Mouse (Mus musculus) E14TG2a.4 (cell line): ENCODE data around the gene Mta3.
"Not testable (repeated sequence)": the region's sequence is repeated elsewhere in the genome, so short reads cannot be mapped to it uniquely, and the experiment has no call there.

Experiments
- H3K27me3 ChIP-seq: 2 replicates; pipeline ENCODE4 v1.6.1; 2014; ENCODE audit warnings: low read length, control low read depth; ENCODE audit not compliant: insufficient read depth
- H3K36me3 ChIP-seq: 2 replicates; pipeline ENCODE4 v1.6.1; 2014; ENCODE audit warnings: low read length, control low read depth; ENCODE audit not compliant: insufficient read depth
- H3K4me1 ChIP-seq: replicated peaks from 2 replicates; pipeline ENCODE4 v1.6.1; 2014; ENCODE audit warnings: low read depth, low read length, control low read depth
- H3K4me3 ChIP-seq: replicated peaks from 2 replicates; pipeline ENCODE4 v1.5.1; 2014; ENCODE audit warnings: mild to moderate bottlenecking, low read length
- H3K9me3 ChIP-seq: 2 replicates; pipeline ENCODE4 v1.6.1; 2014; ENCODE audit warnings: low read length, control low read depth
- CTCF ChIP-seq: conservative IDR thresholded peaks from 2 replicates; pipeline ENCODE4 v1.5.1; 2014; ENCODE audit warnings: low read length
- NANOG ChIP-seq: IDR thresholded peaks from 2 replicates; pipeline ENCODE4 v1.6.1; 2014; ENCODE audit warnings: borderline replicate concordance, low read length, mixed read lengths
- POU5F1 ChIP-seq: IDR thresholded peaks from 2 replicates; pipeline ENCODE4 v1.6.1; 2014; ENCODE audit warnings: low read length, borderline replicate concordance

Mta3 gene

DNA sequence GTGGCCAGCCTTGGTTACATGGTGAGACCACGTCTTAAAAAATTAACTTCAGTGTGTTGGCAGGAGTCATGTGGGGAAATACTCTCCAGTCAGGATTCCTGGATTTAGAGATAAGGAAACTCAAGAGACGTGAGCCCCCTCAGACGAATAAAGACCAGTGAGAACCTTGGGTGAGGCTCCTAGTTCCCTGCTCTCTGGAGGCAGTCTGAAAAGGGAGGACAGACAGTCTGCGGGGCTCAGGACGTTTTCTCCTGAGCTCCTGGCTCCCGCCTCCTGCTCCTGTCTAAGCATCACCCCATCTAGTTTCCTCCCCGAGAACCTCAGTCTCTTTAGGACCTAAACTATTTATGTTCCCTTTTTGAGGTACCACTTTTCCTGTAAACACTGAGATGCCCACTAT is 154.3 kb downstream of the Mta3 start:
- Histone ChIP-seq H3K4me1 (peaks cover 34% of the 10 kb centered on the region), H3K4me3 (no peak overlapping the region), H3K9me3 (peaks cover 15% of the 10 kb centered on the region), H3K27me3 (no peaks in the 10 kb centered on the region; the same call in 1 of the 2 replicates), H3K36me3 (no peaks in the 10 kb centered on the region)
- TF ChIP-seq POU5F1 (no peak), NANOG (no peak), CTCF (no peak)

DNA sequence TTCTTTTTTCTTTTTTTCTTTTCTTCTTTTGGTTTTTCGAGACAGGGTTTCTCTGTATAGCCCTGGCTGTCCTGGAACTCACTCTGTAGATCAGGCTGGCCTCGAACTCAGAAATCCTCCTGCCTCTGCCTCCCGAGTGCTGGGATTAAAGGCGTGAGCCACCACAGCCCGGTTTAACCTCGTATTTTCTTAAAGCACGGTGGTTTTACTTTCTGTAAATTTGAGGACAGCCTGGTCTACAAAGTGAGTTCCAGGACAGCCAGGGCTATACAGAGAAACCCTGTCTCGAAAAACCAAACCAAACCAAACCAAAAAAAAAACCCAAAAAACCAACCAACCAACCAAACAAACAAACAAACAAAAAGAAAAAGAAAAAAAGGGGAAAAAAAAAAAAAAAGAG is 155.0 kb downstream of the Mta3 start:
- H3K4me1 ChIP-seq = peaks cover 41% of the 10 kb centered on the region
- H3K36me3 ChIP-seq, H3K27me3 ChIP-seq: not testable (repeated sequence)
- peaks cover 12% of the 10 kb centered on the region for H3K9me3 ChIP-seq
- H3K4me3 ChIP-seq = peak overlapping the region; percentile 87

DNA sequence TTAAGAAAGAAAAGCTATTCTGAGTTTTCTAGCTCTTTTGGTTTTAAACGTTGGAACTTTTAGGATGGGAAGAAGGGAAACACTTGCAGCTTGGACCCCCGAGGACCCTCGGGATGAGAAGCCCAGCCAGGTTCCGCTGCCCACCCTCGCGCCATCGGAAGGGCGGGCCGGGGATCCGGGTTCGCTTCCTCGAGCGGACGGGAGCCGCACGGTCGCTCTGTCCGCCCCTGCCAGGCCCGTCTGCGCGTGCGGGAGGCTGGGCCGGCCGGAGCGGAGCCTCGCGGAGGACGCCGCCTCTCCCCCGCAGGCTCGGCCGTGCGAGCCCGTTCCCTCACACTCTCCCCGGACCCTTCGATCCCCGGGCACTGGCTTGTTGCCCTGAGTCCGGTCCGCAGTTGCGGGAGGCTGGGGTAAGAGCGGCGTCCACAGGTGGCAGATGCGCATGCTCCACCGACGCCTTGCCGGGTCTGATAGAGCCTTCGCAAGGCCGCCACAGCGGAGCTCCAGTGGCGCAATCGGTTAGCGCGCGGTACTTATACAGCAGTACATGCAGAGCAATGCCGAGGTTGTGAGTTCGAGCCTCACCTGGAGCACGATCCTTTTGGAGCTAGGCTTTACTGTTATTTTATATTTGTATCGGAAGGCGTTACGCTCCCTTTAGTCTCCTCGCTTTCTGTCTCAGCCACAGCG is 155.6 kb downstream of the Mta3 start:
- Histone ChIP-seq H3K4me1 (peaks cover 44% of the 10 kb centered on the region), H3K27me3 (no peaks in the 10 kb centered on the region; the same call in 1 of the 2 replicates), H3K9me3 (peaks cover 6% of the 10 kb centered on the region; the same call in 1 of the 2 replicates), H3K36me3 (no peaks in the 10 kb centered on the region), H3K4me3 (peak overlapping the region; percentile 87)
- TF ChIP-seq NANOG = no peak
- no peak for TF ChIP-seq POU5F1
- TF ChIP-seq CTCF = no peak

DNA sequence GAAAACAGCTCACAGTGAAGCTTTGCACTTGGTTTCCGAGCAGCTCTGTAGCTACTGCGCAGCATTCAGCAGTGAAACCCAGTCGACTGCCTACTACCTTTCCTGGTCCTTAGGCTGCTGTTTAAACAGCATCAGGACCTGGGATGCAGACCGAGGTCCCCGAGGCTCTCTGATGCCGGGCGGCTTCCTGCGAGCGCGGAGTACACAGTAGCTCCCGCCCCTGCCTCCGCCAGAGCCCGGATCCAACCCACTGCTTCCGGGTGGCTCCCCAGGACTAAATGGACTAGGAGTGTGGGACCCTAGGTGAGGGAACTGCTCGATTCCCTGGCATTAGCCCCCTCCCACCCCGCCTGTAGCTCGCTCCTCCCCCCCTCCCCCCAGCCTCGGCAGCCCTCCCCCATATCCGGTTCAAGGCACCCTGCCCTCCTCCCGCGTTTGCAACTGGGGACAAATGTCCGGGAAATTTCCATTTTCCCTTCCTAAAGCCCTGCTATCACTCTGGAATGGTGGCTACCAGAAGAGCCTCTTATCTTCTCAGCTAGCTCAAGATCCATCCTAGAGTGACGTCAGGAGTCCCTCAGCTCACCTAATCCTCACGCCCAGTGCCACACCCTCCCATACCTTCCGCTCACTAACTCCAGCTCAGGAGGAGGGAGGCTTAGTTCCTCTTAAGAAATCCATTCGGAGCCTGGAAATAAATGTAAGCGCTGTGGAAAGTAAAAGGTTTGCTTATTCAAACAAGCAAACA is 156.3 kb downstream of the Mta3 start:
- H3K4me1 ChIP-seq = peaks cover 51% of the 10 kb centered on the region
- H3K4me3 ChIP-seq = peak overlapping the region; percentile 87
- no peaks in the 10 kb centered on the region for H3K9me3 ChIP-seq
- no peaks in the 10 kb centered on the region for H3K36me3 ChIP-seq
- no peaks in the 10 kb centered on the region; the same call in 1 of the 2 replicates for H3K27me3 ChIP-seq
- no peak for TF ChIP-seq CTCF
- TF ChIP-seq NANOG = no peak
- TF ChIP-seq POU5F1 = no peak

DNA sequence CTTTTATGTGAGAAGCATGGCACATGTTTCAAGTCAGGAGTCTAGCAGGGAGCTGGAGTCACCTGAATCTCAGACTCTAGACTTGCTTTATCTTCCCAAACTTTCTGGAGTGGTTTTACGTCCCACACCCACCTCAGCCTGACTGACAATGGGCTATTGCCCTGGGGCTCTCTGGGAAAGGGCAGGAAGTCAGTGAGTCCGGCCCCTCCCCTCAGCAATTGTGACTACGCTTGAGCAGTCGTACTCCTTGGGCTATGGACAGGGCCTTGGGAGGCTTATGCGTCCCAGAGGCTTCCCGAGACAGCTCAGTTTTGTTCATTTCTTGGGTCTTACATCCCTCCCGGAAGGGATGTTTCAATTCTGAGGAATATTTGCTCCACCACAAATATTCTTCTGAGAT is 159.4 kb downstream of the Mta3 start:
- no peaks in the 10 kb centered on the region for H3K36me3 ChIP-seq
- peak overlapping the region; percentile 20; the same call in 1 of the 2 replicates for H3K4me3 ChIP-seq
- peaks cover 63% of the 10 kb centered on the region for H3K4me1 ChIP-seq
- H3K9me3 ChIP-seq = no peaks in the 10 kb centered on the region
- H3K27me3 ChIP-seq = no peaks in the 10 kb centered on the region; the same call in 1 of the 2 replicates
- no peak for TF ChIP-seq POU5F1
- no peak for TF ChIP-seq CTCF

DNA sequence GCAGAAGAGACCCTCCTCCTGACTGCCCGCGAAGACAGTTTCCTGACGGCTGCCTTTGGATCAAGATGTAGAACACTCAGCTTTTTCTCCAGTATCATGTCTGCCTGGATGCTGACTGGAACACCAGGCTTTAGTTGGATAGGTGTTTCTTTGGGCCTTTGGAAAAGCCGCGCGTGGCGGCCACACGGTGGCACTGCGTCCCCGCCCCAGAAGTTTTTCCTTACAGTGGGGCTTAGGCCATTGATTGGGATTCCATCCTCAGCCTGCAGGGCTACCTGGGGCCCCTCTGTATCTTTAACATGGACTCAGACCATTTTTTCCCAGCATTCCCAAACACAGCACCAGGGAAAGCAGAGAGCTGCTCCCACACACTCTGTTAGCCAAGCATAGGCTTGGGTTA is 160.6 kb downstream of the Mta3 start:
- Histone ChIP-seq H3K27me3 (no peaks in the 10 kb centered on the region), H3K9me3 (no peaks in the 10 kb centered on the region), H3K36me3 (peaks cover under 1% of the 10 kb centered on the region; the same call in 1 of the 2 replicates), H3K4me3 (no peak overlapping the region), H3K4me1 (peaks cover 66% of the 10 kb centered on the region)
- TF ChIP-seq CTCF = peak; percentile 54
- no peak for TF ChIP-seq NANOG

DNA sequence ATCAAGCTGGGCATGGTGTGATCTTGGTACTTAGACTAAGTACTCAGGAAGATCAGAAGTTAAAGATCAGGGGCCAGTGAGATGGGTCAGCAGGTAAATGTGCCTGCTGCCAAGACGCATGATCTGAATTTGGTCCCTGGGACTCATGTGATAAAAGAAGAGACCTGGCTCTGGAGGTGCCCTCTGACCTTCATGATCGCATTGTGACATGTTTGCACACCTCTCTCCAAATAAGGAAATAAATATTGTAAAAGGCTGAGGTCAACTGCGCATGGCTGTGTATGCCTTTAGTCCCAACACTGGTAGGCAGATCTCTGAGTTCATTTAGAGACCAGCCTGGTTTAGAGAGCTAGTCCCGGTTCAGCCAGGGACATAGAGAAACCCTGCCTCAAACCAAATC is 164.4 kb downstream of the Mta3 start:
- H3K36me3 ChIP-seq = peaks cover 15% of the 10 kb centered on the region
- no peak overlapping the region for H3K4me3 ChIP-seq
- no peaks in the 10 kb centered on the region for H3K9me3 ChIP-seq
- peaks cover 65% of the 10 kb centered on the region for H3K4me1 ChIP-seq
- no peaks in the 10 kb centered on the region for H3K27me3 ChIP-seq
- TF ChIP-seq NANOG = no peak
- TF ChIP-seq POU5F1 = no peak
- TF ChIP-seq CTCF = no peak
